In genomic region chr3:87783282-87784023, GRCm38 (mm10) we compare ENCODE assay signal across 27 mouse cellular contexts. TPM values are rescaled to one million over a fixed set of nuclear protein-coding genes. Genes with fewer than 3 reads are reported as not detected.
DNase-seq lines count a peak whose midpoint lies in the region; ATAC-seq and TF ChIP-seq lines count a peak whose summit lies in the region.
"Had no signal": no experiment of that assay in that cellular context is flagged by ENCODE, and none has a peak within 500 bp of the region (broad histone marks: within the 10 kb centered on the region; RNA-seq: fewer than 3 reads in every experiment).

No protein-coding gene starts in this region.

- no peak for DNase-seq in hindbrain, embryonic 10.5 days (ENCODE audit: low spot score)
- no peak for DNase-seq in lung, embryonic 14.5 days
- DNase-seq in lung, adult 18-20 months, result no peak
- DNase-seq in CH12.LX (ENCODE audit: extremely low read depth), result peak; percentile 75
- peak; percentile 38 for DNase-seq in ZHBTc4 (ENCODE audit: low read depth, low spot score)
- no peak for DNase-seq in thymus, postnatal 0 days (ENCODE audit: low spot score)
- DNase-seq: adrenal gland, postnatal 25 days; B cell, adult 2 months; cerebellum, adult 9-11 months; gastrocnemius, adult 2 months; heart, postnatal 4 days; layer of hippocampus, adult 9-11 months; lung, postnatal 10 days; midbrain, embryonic 14.5 days; thymus, adult 18-20 months; thymus, postnatal 4 days had no signal

- H3K36me3 ChIP-seq in hindbrain, embryonic 10.5 days, result no peaks in the 10 kb centered on the region
- no peaks in the 10 kb centered on the region for H3K36me3 ChIP-seq in hindbrain, embryonic 12.5 days
- H3K36me3 ChIP-seq in lung, embryonic 14.5 days (ENCODE audit: insufficient read depth), result no peaks in the 10 kb centered on the region
- H3K36me3 ChIP-seq in CH12.LX (replicated peaks in 1 of 2; ENCODE audit: control insufficient read depth in 1 of 2, insufficient read depth in 1 of 2, low read length in 1 of 2), result no peaks in the 10 kb centered on the region
- H3K36me3 ChIP-seq: forebrain, embryonic 12.5 days; limb, embryonic 15.5 days had no signal

- H3K4me2 ChIP-seq in hindbrain, embryonic 12.5 days (replicated peaks), result no peak overlapping the region
- no peak overlapping the region for H3K4me2 ChIP-seq in lung, embryonic 14.5 days
- no peak overlapping the region for H3K4me2 ChIP-seq in CH12.LX (ENCODE audit: insufficient read depth, low read depth, poor library complexity, severe bottlenecking)
- H3K4me2 ChIP-seq: forebrain, embryonic 12.5 days; limb, embryonic 15.5 days had no signal

- dilution Hi-C loops in CH12.LX (cut with MboI; ENCODE audit: extremely low pct_ligation_motif_present, extremely low pct_unique_long_range_greater_than_20kb, low sequenced_read_pairs), result no loop called here

- peak overlapping the region; percentile 69 for H3K27ac ChIP-seq in hindbrain, embryonic 10.5 days
- no peak overlapping the region for H3K27ac ChIP-seq in hindbrain, embryonic 12.5 days
- H3K27ac ChIP-seq in lung, embryonic 14.5 days (ENCODE audit: low read depth), result no peak overlapping the region
- no peak overlapping the region for H3K27ac ChIP-seq in CH12.LX (ENCODE audit: insufficient read depth, low read depth)
- H3K27ac ChIP-seq: forebrain, embryonic 12.5 days; gastrocnemius, adult 2 months; limb, embryonic 15.5 days; liver, embryonic 14.5 days had no signal

- TF ChIP-seq RAD21 in CH12.LX (IDR thresholded peaks at IDR 0.05; ENCODE audit: low read depth, low read length), result no peak

- H3K4me1 ChIP-seq in hindbrain, embryonic 10.5 days (replicated peaks), result peaks cover 43% of the 10 kb centered on the region
- peaks cover 20% of the 10 kb centered on the region for H3K4me1 ChIP-seq in hindbrain, embryonic 12.5 days
- peaks cover 10% of the 10 kb centered on the region; the same call in 1 of the 2 replicates for H3K4me1 ChIP-seq in lung, embryonic 14.5 days (ENCODE audit: insufficient read depth)
- H3K4me1 ChIP-seq in CH12.LX (ENCODE audit: control insufficient read depth in 1 of 2, insufficient read depth in 2 of 2), result peaks cover 7 to 21% of the 10 kb centered on the region in 2 experiments

- no peak for TF ChIP-seq CTCF in lung, embryonic 14.5 days (IDR thresholded peaks at IDR 0.05; ENCODE audit: low read depth)
- no peak for TF ChIP-seq CTCF in CH12.LX (conservative IDR thresholded peaks at IDR 0.05 in 1 of 2, IDR thresholded peaks at IDR 0.05 in 1 of 2; ENCODE audit: low read depth in 2 of 2, low read length in 2 of 2)

- no peak for TF ChIP-seq POLR2A in CH12.LX (IDR thresholded peaks at IDR 0.05; ENCODE audit: low read depth, low read length)

- ATAC-seq in hindbrain, embryonic 12.5 days (ENCODE audit: low FRiP score), result no peak
- ATAC-seq in lung, embryonic 14.5 days (ENCODE audit: insufficient read depth), result peak; percentile 48; the same call in 1 of the 2 replicates
- ATAC-seq in megakaryocyte, adult 5-6 weeks (ENCODE audit: poor library complexity, severe bottlenecking), result no peak
- ATAC-seq: hindbrain, embryonic 16.5 days; intestine, embryonic 16.5 days had no signal

- no peak overlapping the region for H3K9ac ChIP-seq in hindbrain, embryonic 12.5 days
- H3K9ac ChIP-seq in lung, embryonic 14.5 days, result no peak overlapping the region
- H3K9ac ChIP-seq in CH12.LX (ENCODE audit: insufficient read depth, low read depth), result no peak overlapping the region
- H3K9ac ChIP-seq: forebrain, embryonic 12.5 days; limb, embryonic 15.5 days; liver, embryonic 14.5 days had no signal

- H3K27me3 ChIP-seq in hindbrain, embryonic 10.5 days (ENCODE audit: insufficient read depth, poor library complexity, severe bottlenecking), result peaks cover 37% of the 10 kb centered on the region
- peaks cover 13% of the 10 kb centered on the region for H3K27me3 ChIP-seq in hindbrain, embryonic 12.5 days
- H3K27me3 ChIP-seq in lung, embryonic 14.5 days (ENCODE audit: insufficient read depth, low read length), result peaks cover 7% of the 10 kb centered on the region; the same call in 1 of the 2 replicates
- peaks cover 89% of the 10 kb centered on the region for H3K27me3 ChIP-seq in CH12.LX (replicated peaks)

- in situ Hi-C loops in CH12.LX (cut with MboI; ENCODE audit: low pct_ligation_motif_present, low pct_unique_long_range_greater_than_20kb, low sequenced_read_pairs), result loop anchor here (5.0 kb wide), 1 partner anchor 34 kb away; no protein-coding TSS in a partner anchor

- H3K79me2 ChIP-seq in CH12.LX (replicated peaks; ENCODE audit: control insufficient read depth, extremely low read depth, insufficient read depth, poor library complexity, severe bottlenecking), result no peaks in the 10 kb centered on the region

- H3K9me3 ChIP-seq in hindbrain, embryonic 10.5 days, result no peaks in the 10 kb centered on the region
- no peaks in the 10 kb centered on the region for H3K9me3 ChIP-seq in hindbrain, embryonic 12.5 days (replicated peaks)
- H3K9me3 ChIP-seq in lung, embryonic 14.5 days (ENCODE audit: low read depth, low read length), result no peaks in the 10 kb centered on the region
- H3K9me3 ChIP-seq in CH12.LX (replicated peaks; ENCODE audit: low read length), result no peaks in the 10 kb centered on the region
- H3K9me3 ChIP-seq: forebrain, embryonic 12.5 days; limb, embryonic 15.5 days; megakaryocyte, embryonic 14.5 days had no signal

- TF ChIP-seq EP300 in CH12.LX (IDR thresholded peaks at IDR 0.05; ENCODE audit: low read length), result peak; percentile 11; the same call in 1 of the 2 replicates

- WGBS in hindbrain, embryonic 10.5 days, result 82% methylated on average over 25 of the region's 25 CpGs
- 83% methylated on average over 25 of the region's 25 CpGs for WGBS in hindbrain, embryonic 12.5 days
- 80% methylated on average over 25 of the region's 25 CpGs for WGBS in lung, embryonic 14.5 days

- H3K4me3 ChIP-seq in hindbrain, embryonic 10.5 days, result no peak overlapping the region
- H3K4me3 ChIP-seq in hindbrain, embryonic 12.5 days, result no peak overlapping the region
- H3K4me3 ChIP-seq in lung, embryonic 14.5 days (ENCODE audit: low read depth, low read length), result no peak overlapping the region
- peak overlapping the region in 2 of 3 experiments; percentile 17 to 30 for H3K4me3 ChIP-seq in CH12.LX (replicated peaks in 1 of 3; ENCODE audit: low read depth in 2 of 3, low read length in 2 of 3, poor library complexity in 1 of 3)
- H3K4me3 ChIP-seq: forebrain, embryonic 12.5 days; gastrocnemius, adult 2 months; limb, embryonic 15.5 days; megakaryocyte, embryonic 14.5 days had no signal

TF ChIP-seq in CH12.LX, 34 proteins besides CTCF, POLR2A, EP300 and RAD21 (continues in another document):
- no peak for TF ChIP-seq TBP (conservative IDR thresholded peaks at IDR 0.05; ENCODE audit: low read depth, low read length)
- TF ChIP-seq ELF1 (IDR thresholded peaks at IDR 0.05; ENCODE audit: low read depth, low read length), result peak; percentile 49; the same call in 1 of the 2 replicates
- TF ChIP-seq USF1 (IDR thresholded peaks at IDR 0.05; ENCODE audit: low read depth, low read length), result 0 out of 2 replicates have a peak, but pooled peaks have one; percentile 42
- TF ChIP-seq MAX (IDR thresholded peaks at IDR 0.05; ENCODE audit: low read length), result peak; percentile 61; the same call in 1 of the 2 replicates

RNA-seq across cellular contexts. Expression of gene Ntrk1, which starts 11.5 kb away (rescaled TPM):
- 9.0 and 23.4 TPM in 2 replicates for polyA plus RNA-seq in hindbrain, embryonic 10.5 days (2016; fragmentation: Nextera tagmentation; extraction: Ambion mirVana)
- 19.3 and 24.0 TPM in 2 replicates for polyA plus RNA-seq in hindbrain, embryonic 12.5 days (2016; fragmentation: Nextera tagmentation; extraction: Ambion mirVana)
- polyA plus RNA-seq in lung, embryonic 14.5 days (2014; fragmentation: Nextera tagmentation; extraction: Ambion mirVana), result 0.22 and 0.39 TPM in 2 replicates
- total RNA-seq in CH12.LX (2012; rRNA removed) (0.92 and 1.6 TPM in 2 replicates), CH12.LX (2014; rRNA removed) (0.36 and 0.55 TPM in 2 replicates)
- polyA plus RNA-seq in CH12.LX (2012; ENCODE audit: insufficient read length, low read depth), result 0.47 and 0.53 TPM in 2 replicates
- polyA plus RNA-seq in thymus, postnatal 0 days (2015; fragmentation: Nextera tagmentation; extraction: Ambion mirVana), result 0.15 and 0.48 TPM in 2 replicates
- not detected in 2 replicates for total RNA-seq in megakaryocyte, adult 5-6 weeks (2015)
- not detected in 2 replicates for total RNA-seq in megakaryocyte, adult 5-6 weeks (2017)
- total RNA-seq: common myeloid progenitor, adult 5-6 weeks; gastrocnemius, adult 2 months had no signal

RNA-seq across cellular contexts. Expression of gene Insrr, which starts 13.3 kb away (rescaled TPM):
- 0.48 and 0.72 TPM in 2 replicates for polyA plus RNA-seq in hindbrain, embryonic 10.5 days (2016; fragmentation: Nextera tagmentation; extraction: Ambion mirVana)
- 1.2 and 1.7 TPM in 2 replicates for polyA plus RNA-seq in hindbrain, embryonic 12.5 days (2016; fragmentation: Nextera tagmentation; extraction: Ambion mirVana)
- polyA plus RNA-seq in lung, embryonic 14.5 days (2014; fragmentation: Nextera tagmentation; extraction: Ambion mirVana), result 0.05 TPM in 1 of 2 replicates, not detected in the other
- total RNA-seq in CH12.LX (2012; rRNA removed), result 0.08 TPM in 1 of 2 replicates, not detected in the other
- not detected in 2 replicates for total RNA-seq in CH12.LX (2014; rRNA removed)
- polyA plus RNA-seq in CH12.LX (2012; ENCODE audit: insufficient read length, low read depth), result 0.06 TPM in 1 of 2 replicates, not detected in the other
- 0.04 and 0.05 TPM in 2 replicates for polyA plus RNA-seq in thymus, postnatal 0 days (2015; fragmentation: Nextera tagmentation; extraction: Ambion mirVana)
- not detected in 2 replicates for total RNA-seq in megakaryocyte, adult 5-6 weeks (2015)
- total RNA-seq in megakaryocyte, adult 5-6 weeks (2017), result not detected in 2 replicates
- total RNA-seq: common myeloid progenitor, adult 5-6 weeks; gastrocnemius, adult 2 months had no signal
- polyA plus RNA-seq: heart, embryonic 16.5 days had no signal

RNA-seq across cellular contexts. Expression of gene Lrrc71, which starts 35.0 kb away (rescaled TPM):
- polyA plus RNA-seq in hindbrain, embryonic 10.5 days (2016; fragmentation: Nextera tagmentation; extraction: Ambion mirVana), result 0.49 and 1.2 TPM in 2 replicates
- polyA plus RNA-seq in hindbrain, embryonic 12.5 days (2016; fragmentation: Nextera tagmentation; extraction: Ambion mirVana), result 0.90 and 1.2 TPM in 2 replicates
- polyA plus RNA-seq in lung, embryonic 14.5 days (2014; fragmentation: Nextera tagmentation; extraction: Ambion mirVana), result 0.63 and 0.77 TPM in 2 replicates
- total RNA-seq in CH12.LX (2012; rRNA removed) (0.17 and 0.21 TPM in 2 replicates), CH12.LX (2014; rRNA removed) (not detected in 2 replicates)
- polyA plus RNA-seq in CH12.LX (2012; ENCODE audit: insufficient read length, low read depth), result 0.14 TPM in 1 of 2 replicates, not detected in the other
- 0.42 and 0.66 TPM in 2 replicates for polyA plus RNA-seq in thymus, postnatal 0 days (2015; fragmentation: Nextera tagmentation; extraction: Ambion mirVana)
- not detected in 2 replicates for total RNA-seq in megakaryocyte, adult 5-6 weeks (2015)
- 0.04 TPM in 1 of 2 replicates, not detected in the other for total RNA-seq in megakaryocyte, adult 5-6 weeks (2017)
- polyA plus RNA-seq: embryonic facial prominence, embryonic 11.5 days had no signal

RNA-seq across cellular contexts. Expression of gene Pear1, which starts 40.7 kb away (rescaled TPM):
- 19.6 and 19.9 TPM in 2 replicates for polyA plus RNA-seq in hindbrain, embryonic 10.5 days (2016; fragmentation: Nextera tagmentation; extraction: Ambion mirVana)
- 13.1 and 13.2 TPM in 2 replicates for polyA plus RNA-seq in hindbrain, embryonic 12.5 days (2016; fragmentation: Nextera tagmentation; extraction: Ambion mirVana)
- 30.2 and 31.7 TPM in 2 replicates for polyA plus RNA-seq in lung, embryonic 14.5 days (2014; fragmentation: Nextera tagmentation; extraction: Ambion mirVana)
- 0.50 and 1.2 TPM in 2 replicates for total RNA-seq in CH12.LX (2012; rRNA removed)
- 0.20 and 0.22 TPM in 2 replicates for total RNA-seq in CH12.LX (2014; rRNA removed)
- 0.35 and 0.46 TPM in 2 replicates for polyA plus RNA-seq in CH12.LX (2012; ENCODE audit: insufficient read length, low read depth)
- 3.5 and 3.6 TPM in 2 replicates for polyA plus RNA-seq in thymus, postnatal 0 days (2015; fragmentation: Nextera tagmentation; extraction: Ambion mirVana)
- total RNA-seq in megakaryocyte, adult 5-6 weeks (2015), result 1.9 and 4.8 TPM in 2 replicates
- total RNA-seq in megakaryocyte, adult 5-6 weeks (2017), result 0.77 and 2.6 TPM in 2 replicates

Comparison
In these comparisons a context has a peak if more than half of its experiments do, and no peak if none do; other contexts are left out.
1. DNase-seq: peak in CH12.LX (single experiment) and ZHBTc4 (single experiment); none in hindbrain, embryonic 10.5 days (single experiment), lung, embryonic 14.5 days (single experiment), lung, adult 18-20 months (0 of 2) and thymus, postnatal 0 days (single experiment).
2. H3K4me3 ChIP-seq: peak in CH12.LX (2 of 3); none in hindbrain, embryonic 10.5 days (single experiment), hindbrain, embryonic 12.5 days (single experiment) and lung, embryonic 14.5 days (single experiment).